Mouse (Mus musculus) megakaryocyte, embryonic 14.5 days (primary cell): Measurements from ENCODE around the gene Wdr62. TPM values are rescaled to one million over a fixed set of nuclear protein-coding genes. Genes with fewer than 3 reads are reported as not detected.

Source experiments
- H3K27me3 ChIP-seq: replicated peaks from 2 replicates; pipeline ENCODE3; 2012; ENCODE audit warnings: inconsistent platforms
- H3K36me3 ChIP-seq: replicated peaks from 2 replicates; pipeline ENCODE3; 2012; ENCODE audit warnings: low read length, inconsistent platforms, mixed read lengths
- H3K4me1 ChIP-seq: 2 replicates; pipeline ENCODE4 v1.6.1; 2012; ENCODE audit warnings: inconsistent platforms
- H3K4me3 ChIP-seq: replicated peaks from 2 replicates; pipeline ENCODE3; 2012; ENCODE audit warnings: moderate library complexity, mild to moderate bottlenecking, inconsistent platforms
- H3K9me3 ChIP-seq: 2 replicates; pipeline ENCODE4 v1.6.1; 2012; ENCODE audit warnings: inconsistent platforms
- FLI1 ChIP-seq: IDR thresholded peaks from 2 replicates; pipeline ENCODE4 v1.6.1; 2012; ENCODE audit warnings: low read length, inconsistent platforms, mixed read lengths
- GATA1 ChIP-seq: IDR thresholded peaks from 3 replicates; pipeline ENCODE4 v1.6.1; 2012; ENCODE audit warnings: mixed read lengths, low read length, inconsistent platforms, borderline replicate concordance
- polyA plus RNA-seq: library from polyadenylated mRNA; stranded (reverse); fragments of >175 nt; gene quantifications from 2 replicates; pipeline ENCODE4 v1.2.3, GENCODE M21; 2012; ENCODE audit warnings: low replicate concordance; ENCODE audit not compliant: insufficient read depth

Wdr62 gene
- 35.7 and 93.0 TPM in 2 replicates for polyA plus RNA-seq

- TF ChIP-seq FLI1 = peak; percentile 38; the same call in 1 of the 2 replicates
- TF ChIP-seq GATA1 = no peak
- Histone ChIP-seq H3K4me1 (peaks cover 24% of the 10 kb centered on the region), H3K9me3 (no peaks in the 10 kb centered on the region), H3K4me3 (peak within 1 kb of the TSS; percentile 98), H3K36me3 (peaks cover 10% of the 10 kb centered on the region), H3K27me3 (no peaks in the 10 kb centered on the region)
These were observed at the start of gene Wdr62, which contains the start of gene Thap8 for GRCm38 (mm10) chr7:30279951-30280669. TSS of gene Wdr62 (minus strand) at chr7:30280419. TSS of gene Thap8 (plus strand) at chr7:30280094.

- H3K4me3 ChIP-seq = no peak overlapping the region
- H3K4me1 ChIP-seq = peaks cover 25% of the 10 kb centered on the region
- TF ChIP-seq FLI1 (no peak), GATA1 (no peak)
- peaks cover 38% of the 10 kb centered on the region for H3K27me3 ChIP-seq
- peaks cover 10% of the 10 kb centered on the region for H3K9me3 ChIP-seq
- H3K36me3 ChIP-seq = no peaks in the 10 kb centered on the region
These were observed 48.2 kb upstream of the Wdr62 start for GRCm38 (mm10) chr7:30328379-30328778.

DNA sequence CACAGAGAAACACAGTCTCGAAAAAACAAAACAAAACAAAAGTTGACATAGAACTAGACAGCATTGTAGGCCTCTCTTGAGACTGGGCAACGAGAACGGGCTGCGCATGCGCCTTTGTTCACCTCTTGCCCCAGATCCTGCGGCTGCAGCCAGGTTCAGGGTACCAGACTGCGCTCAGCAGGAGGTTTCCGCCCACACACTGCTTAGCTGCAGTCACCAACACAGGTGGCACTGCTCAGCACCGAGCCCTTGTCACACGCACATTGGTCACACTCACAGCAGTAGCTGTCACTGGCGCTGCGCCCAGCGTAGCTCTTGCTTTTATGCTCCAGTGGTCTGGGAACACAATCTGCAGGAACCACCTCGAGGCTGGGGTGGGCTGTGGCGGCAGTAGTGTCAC, 46.9 kb upstream of the Wdr62 start:
- Histone ChIP-seq H3K9me3 (peaks cover 10% of the 10 kb centered on the region), H3K36me3 (no peaks in the 10 kb centered on the region), H3K4me1 (peaks cover 22% of the 10 kb centered on the region), H3K4me3 (peak overlapping the region; percentile 38), H3K27me3 (peaks cover 32% of the 10 kb centered on the region)
- TF ChIP-seq GATA1 (no peak), FLI1 (no peak)

- Histone ChIP-seq H3K4me1 (peaks cover 19% of the 10 kb centered on the region), H3K36me3 (no peaks in the 10 kb centered on the region), H3K4me3 (no peak overlapping the region), H3K27me3 (peaks cover 28% of the 10 kb centered on the region), H3K9me3 (peaks cover 10% of the 10 kb centered on the region)
- TF ChIP-seq FLI1 (no peak), GATA1 (no peak)
These were observed 46.2 kb upstream of the Wdr62 start for GRCm38 (mm10) chr7:30326427-30326826.

GRCm38 (mm10) chr7:30325364-30325763, 45.1 kb upstream of the Wdr62 start:
- H3K36me3 ChIP-seq = no peaks in the 10 kb centered on the region
- TF ChIP-seq FLI1 (no peak), GATA1 (no peak)
- peaks cover 10% of the 10 kb centered on the region for H3K9me3 ChIP-seq
- H3K27me3 ChIP-seq = peaks cover 23% of the 10 kb centered on the region
- peak overlapping the region; percentile 53 for H3K4me3 ChIP-seq
- H3K4me1 ChIP-seq = peaks cover 28% of the 10 kb centered on the region

- peaks cover 35% of the 10 kb centered on the region for H3K4me1 ChIP-seq
- no peak for TF ChIP-seq FLI1
- TF ChIP-seq GATA1 = no peak
- H3K36me3 ChIP-seq = peaks cover 4% of the 10 kb centered on the region
- H3K4me3 ChIP-seq = no peak overlapping the region
- peaks cover 18% of the 10 kb centered on the region for H3K27me3 ChIP-seq
- peaks cover 10% of the 10 kb centered on the region for H3K9me3 ChIP-seq
These were observed 44.2 kb upstream of the Wdr62 start for GRCm38 (mm10) chr7:30324300-30324944.

DNA sequence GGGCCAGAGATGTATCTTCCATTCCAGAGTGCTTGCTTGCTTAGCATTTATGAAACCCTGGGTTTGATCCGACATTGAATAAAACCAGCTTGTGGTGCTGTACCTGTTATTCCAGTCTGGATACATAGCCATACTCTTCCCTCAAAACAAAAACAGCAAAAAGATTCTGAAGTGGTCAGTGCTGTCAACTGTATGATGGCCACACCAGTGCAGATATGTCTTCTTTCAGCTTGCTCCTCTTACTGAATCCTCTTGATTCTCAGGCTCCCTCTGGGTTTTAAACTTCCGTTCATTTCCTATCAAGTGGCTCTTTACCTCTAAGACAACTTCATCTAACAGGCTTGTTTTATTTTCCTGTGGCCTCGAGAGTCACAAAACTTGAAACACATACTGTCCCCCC, 43.6 kb upstream of the Wdr62 start, which contains the start of gene Sdhaf1:
TSS of gene Sdhaf1 (minus strand) at position 101 of the 400 bp plus-strand sequence.
- TF ChIP-seq FLI1 = no peak
- no peak for TF ChIP-seq GATA1
- Histone ChIP-seq H3K4me1 (peaks cover 38% of the 10 kb centered on the region), H3K27me3 (peaks cover 14% of the 10 kb centered on the region), H3K36me3 (peaks cover 4% of the 10 kb centered on the region), H3K9me3 (peaks cover 6% of the 10 kb centered on the region), H3K4me3 (peak within 1 kb of the TSS; percentile 98)

DNA sequence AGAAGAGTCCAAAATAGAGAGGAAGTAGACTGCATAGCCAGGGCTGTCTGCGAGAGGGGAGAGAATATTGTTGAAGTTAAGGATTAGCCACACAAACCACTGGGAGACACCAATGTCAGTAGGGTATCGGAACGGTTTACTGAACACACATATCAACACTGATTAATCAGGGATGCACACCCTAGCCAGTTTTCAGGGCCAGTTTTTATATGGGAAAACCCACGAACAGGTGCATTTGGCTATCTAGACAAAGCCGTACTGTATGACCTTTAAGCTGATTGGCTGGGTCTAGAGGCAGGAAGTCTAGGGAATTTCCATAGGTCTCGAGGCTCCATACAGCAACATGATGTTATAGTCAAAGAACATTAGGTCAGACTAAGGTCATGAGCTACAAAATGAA, 42.6 kb upstream of the Wdr62 start:
- no peak for TF ChIP-seq FLI1
- no peak for TF ChIP-seq GATA1
- peak overlapping the region; percentile 98 for H3K4me3 ChIP-seq
- H3K36me3 ChIP-seq = peaks cover 4% of the 10 kb centered on the region
- peaks cover 45% of the 10 kb centered on the region for H3K4me1 ChIP-seq
- peaks cover 6% of the 10 kb centered on the region for H3K9me3 ChIP-seq
- peaks cover 8% of the 10 kb centered on the region for H3K27me3 ChIP-seq

- Histone ChIP-seq H3K4me3 (peak overlapping the region; percentile 98), H3K4me1 (peaks cover 46% of the 10 kb centered on the region), H3K36me3 (peaks cover 4% of the 10 kb centered on the region), H3K27me3 (peaks cover 3% of the 10 kb centered on the region), H3K9me3 (peaks cover 6% of the 10 kb centered on the region)
- TF ChIP-seq GATA1 (no peak), FLI1 (no peak)
These were observed 42.1 kb upstream of the Wdr62 start for GRCm38 (mm10) chr7:30322285-30322667.

- Histone ChIP-seq H3K4me3 (peak within 1 kb of the TSS; percentile 98), H3K36me3 (peaks cover 4% of the 10 kb centered on the region), H3K27me3 (no peaks in the 10 kb centered on the region), H3K4me1 (peaks cover 46% of the 10 kb centered on the region), H3K9me3 (peaks cover 6% of the 10 kb centered on the region)
- TF ChIP-seq GATA1 (no peak), FLI1 (no peak)
These were observed 41.5 kb upstream of the Wdr62 start, which contains the start of gene E130208F15Rik for GRCm38 (mm10) chr7:30321539-30322284. TSS of gene E130208F15Rik (plus strand) at chr7:30321740.
